Mouse (Mus musculus): ENCODE results near the gene Kcnj10. TPM values are rescaled to one million over a fixed set of nuclear protein-coding genes. Genes with fewer than 3 reads are reported as not detected.

Kcnj10 gene
- polyA plus RNA-seq, 1 experiment from 2014 or later: 0.93 TPM

- Histone ChIP-seq H3K9me3 (no peaks in the 10 kb centered on the region), H3K9ac (peak overlapping the region; percentile 25; the same call in 1 of the 2 replicates), H3K4me1 (peaks cover 18% of the 10 kb centered on the region), H3K27ac (peak overlapping the region; percentile 66), H3K36me3 (replicated peaks) (no peaks in the 10 kb centered on the region), H3K27me3 (0 out of 2 replicates have a peak, but pooled peaks cover 4% of the 10 kb centered on the region), H3K4me2 (peak overlapping the region; percentile 36; the same call in 1 of the 2 replicates), H3K4me3 (replicated peaks) (no peak overlapping the region)
- ATAC-seq (ENCODE audit: low FRiP score): peak; percentile 53; the same call in 1 of the 2 replicates
- WGBS: 76% methylated on average over 2 of the region's 2 CpGs
These were observed 51.7 kb downstream of the Kcnj10 start for GRCm38 (mm10) chr1:172392643-172393170.

GRCm38 (mm10) chr1:172393739-172394138 lies 52.7 kb downstream of the Kcnj10 start:
- 0 out of 2 replicates have a peak, but pooled peaks cover 4% of the 10 kb centered on the region for H3K27me3 ChIP-seq
- 53% methylated on average over 8 of the region's 8 CpGs for WGBS
- H3K27ac ChIP-seq: no peak overlapping the region
- no peak overlapping the region for H3K4me2 ChIP-seq
- H3K9me3 ChIP-seq: no peaks in the 10 kb centered on the region
- H3K4me1 ChIP-seq: peaks cover 18% of the 10 kb centered on the region
- H3K36me3 ChIP-seq (replicated peaks): no peaks in the 10 kb centered on the region
- H3K9ac ChIP-seq: no peak overlapping the region
- no peak overlapping the region for H3K4me3 ChIP-seq (replicated peaks)
- ATAC-seq (ENCODE audit: low FRiP score): no peak

GRCm38 (mm10) chr1:172396996-172397752 lies 56.2 kb downstream of the Kcnj10 start:
- no peak for ATAC-seq (ENCODE audit: low FRiP score)
- Histone ChIP-seq H3K4me3 (replicated peaks) (no peak overlapping the region), H3K4me1 (peaks cover 8% of the 10 kb centered on the region), H3K4me2 (no peak overlapping the region), H3K27ac (no peak overlapping the region), H3K9ac (no peak overlapping the region), H3K36me3 (replicated peaks) (no peaks in the 10 kb centered on the region), H3K27me3 (0 out of 2 replicates have a peak, but pooled peaks cover 4% of the 10 kb centered on the region), H3K9me3 (no peaks in the 10 kb centered on the region)
- 68% methylated on average over 9 of the region's 9 CpGs for WGBS

- H3K4me3 ChIP-seq (replicated peaks): no peak overlapping the region
- H3K36me3 ChIP-seq (replicated peaks): no peaks in the 10 kb centered on the region
- 0 out of 2 replicates have a peak, but pooled peaks have one; percentile 28 for ATAC-seq (ENCODE audit: low FRiP score)
- H3K9ac ChIP-seq: no peak overlapping the region
- H3K27me3 ChIP-seq: no peaks in the 10 kb centered on the region
- peaks cover 3% of the 10 kb centered on the region; the same call in 1 of the 2 replicates for H3K4me1 ChIP-seq
- H3K27ac ChIP-seq: no peak overlapping the region
- no peaks in the 10 kb centered on the region for H3K9me3 ChIP-seq
- 55% methylated on average over 16 of the region's 16 CpGs for whole genome bisulfite sequencing
- H3K4me2 ChIP-seq: no peak overlapping the region
These were observed 65.2 kb downstream of the Kcnj10 start for GRCm38 (mm10) chr1:172406077-172406706.

GRCm38 (mm10) chr1:172408996-172409395 lies 68.0 kb downstream of the Kcnj10 start:
- Histone ChIP-seq H3K4me1 (peaks cover 3% of the 10 kb centered on the region; the same call in 1 of the 2 replicates), H3K36me3 (replicated peaks) (no peaks in the 10 kb centered on the region), H3K4me3 (replicated peaks) (no peak overlapping the region), H3K27me3 (no peaks in the 10 kb centered on the region), H3K27ac (no peak overlapping the region), H3K9ac (no peak overlapping the region), H3K9me3 (no peaks in the 10 kb centered on the region), H3K4me2 (no peak overlapping the region)
- ATAC-seq (ENCODE audit: low FRiP score): 0 out of 2 replicates have a peak, but pooled peaks have one; percentile 28
- WGBS: 9% methylated on average over 6 of the region's 6 CpGs

GRCm38 (mm10) chr1:172409431-172409830 lies 68.4 kb downstream of the Kcnj10 start:
- WGBS: 11% methylated on average over 5 of the region's 5 CpGs
- ATAC-seq (ENCODE audit: low FRiP score): no peak

GRCm38 (mm10) chr1:172410806-172411205 lies 69.8 kb downstream of the Kcnj10 start:
- Histone ChIP-seq H3K4me3 (replicated peaks) (no peak overlapping the region), H3K9ac (no peak overlapping the region), H3K27ac (no peak overlapping the region), H3K9me3 (no peaks in the 10 kb centered on the region), H3K27me3 (no peaks in the 10 kb centered on the region), H3K4me1 (peaks cover 3% of the 10 kb centered on the region; the same call in 1 of the 2 replicates), H3K36me3 (replicated peaks) (no peaks in the 10 kb centered on the region), H3K4me2 (no peak overlapping the region)
- no peak for ATAC-seq (ENCODE audit: low FRiP score)
- 8% methylated on average over 4 of the region's 4 CpGs for WGBS

More at GRCm38 (mm10) chr1:172409431-172409830, 68.4 kb downstream of the Kcnj10 start:
- H3K9me3 ChIP-seq: no peaks in the 10 kb centered on the region
- no peaks in the 10 kb centered on the region for H3K27me3 ChIP-seq
- H3K4me1 ChIP-seq: peaks cover 3% of the 10 kb centered on the region; the same call in 1 of the 2 replicates
- no peaks in the 10 kb centered on the region for H3K36me3 ChIP-seq (replicated peaks)
- H3K4me2 ChIP-seq: no peak overlapping the region
- no peak overlapping the region for H3K27ac ChIP-seq
- no peak overlapping the region for H3K4me3 ChIP-seq (replicated peaks)
- H3K9ac ChIP-seq: no peak overlapping the region

GRCm38 (mm10) chr1:172412204-172412603 lies 71.2 kb downstream of the Kcnj10 start:
- Histone ChIP-seq H3K4me2 (no peak overlapping the region), H3K27me3 (no peaks in the 10 kb centered on the region), H3K27ac (no peak overlapping the region), H3K4me1 (peaks cover 3% of the 10 kb centered on the region; the same call in 1 of the 2 replicates), H3K9ac (no peak overlapping the region), H3K9me3 (no peaks in the 10 kb centered on the region), H3K36me3 (replicated peaks) (no peaks in the 10 kb centered on the region), H3K4me3 (replicated peaks) (no peak overlapping the region)
- under 1% methylated on average over 5 of the region's 5 CpGs for WGBS
- peak; percentile 78 for ATAC-seq (ENCODE audit: low FRiP score)

- Histone ChIP-seq H3K36me3 (replicated peaks) (no peaks in the 10 kb centered on the region), H3K9ac (no peak overlapping the region), H3K27me3 (no peaks in the 10 kb centered on the region), H3K9me3 (no peaks in the 10 kb centered on the region), H3K4me3 (replicated peaks) (no peak overlapping the region), H3K4me2 (no peak overlapping the region), H3K4me1 (peaks cover 3% of the 10 kb centered on the region; the same call in 1 of the 2 replicates), H3K27ac (no peak overlapping the region)
- WGBS: 85% methylated on average over 4 of the region's 4 CpGs
- no peak for ATAC-seq (ENCODE audit: low FRiP score)
These were observed 72.7 kb downstream of the Kcnj10 start for GRCm38 (mm10) chr1:172413491-172414230.

GRCm38 (mm10) chr1:172414231-172414585 lies 73.2 kb downstream of the Kcnj10 start:
- 89% methylated on average over 6 of the region's 6 CpGs for WGBS
- no peak overlapping the region for H3K9ac ChIP-seq
- H3K4me3 ChIP-seq (replicated peaks): no peak overlapping the region
- no peak overlapping the region for H3K4me2 ChIP-seq
- H3K4me1 ChIP-seq: peaks cover 3% of the 10 kb centered on the region; the same call in 1 of the 2 replicates
- H3K27me3 ChIP-seq: no peaks in the 10 kb centered on the region
- H3K27ac ChIP-seq: no peak overlapping the region
- no peak for ATAC-seq (ENCODE audit: low FRiP score)
- no peaks in the 10 kb centered on the region for H3K36me3 ChIP-seq (replicated peaks)
- H3K9me3 ChIP-seq: no peaks in the 10 kb centered on the region

GRCm38 (mm10) chr1:172415061-172415460 lies 74.1 kb downstream of the Kcnj10 start:
- Histone ChIP-seq H3K4me3 (replicated peaks) (no peak overlapping the region), H3K27me3 (no peaks in the 10 kb centered on the region), H3K4me1 (no peaks in the 10 kb centered on the region; the same call in 1 of the 2 replicates), H3K4me2 (no peak overlapping the region), H3K36me3 (replicated peaks) (no peaks in the 10 kb centered on the region), H3K9me3 (no peaks in the 10 kb centered on the region), H3K9ac (no peak overlapping the region), H3K27ac (no peak overlapping the region)
- WGBS: 86% methylated on average over 7 of the region's 7 CpGs
- ATAC-seq (ENCODE audit: low FRiP score): no peak

GRCm38 (mm10) chr1:172418173-172418572 lies 77.2 kb downstream of the Kcnj10 start:
- 0 out of 2 replicates have a peak, but pooled peaks have one; percentile 20 for ATAC-seq (ENCODE audit: low FRiP score)
- H3K27me3 ChIP-seq: no peaks in the 10 kb centered on the region
- H3K4me2 ChIP-seq: no peak overlapping the region
- H3K9me3 ChIP-seq: no peaks in the 10 kb centered on the region
- no peak overlapping the region for H3K27ac ChIP-seq
- H3K4me3 ChIP-seq (replicated peaks): no peak overlapping the region
- H3K9ac ChIP-seq: no peak overlapping the region
- no peaks in the 10 kb centered on the region; the same call in 1 of the 2 replicates for H3K4me1 ChIP-seq
- 14% methylated on average over 6 of the region's 6 CpGs for WGBS
- H3K36me3 ChIP-seq (replicated peaks): no peaks in the 10 kb centered on the region
